Mouse (Mus musculus) neutrophil, adult 5-6 weeks (primary cell): ENCODE data around the gene Gipc1. TPM values are rescaled to one million over a fixed set of nuclear protein-coding genes. Genes with fewer than 3 reads are reported as not detected.

Experiments used
- ATAC-seq: fragments of 151-379, 151-347 bp; 2 replicates; pipeline ENCODE4 v1.8.0; 2017; ENCODE audit warnings: mild to moderate bottlenecking, moderate TSS enrichment; ENCODE audit not compliant: insufficient number of reproducible peaks, poor library complexity, low FRiP score, severe bottlenecking; ENCODE audit errors: extremely low read depth
- total RNA-seq: library from RNA; stranded (forward); fragments of 200-1000 nt; gene quantifications from 2 replicates; pipeline ENCODE4 v1.2.3, GENCODE M21; 2017

The Gipc1 gene
- total RNA-seq, 1 experiment from 2014 or later, result 7.4 TPM

DNA sequence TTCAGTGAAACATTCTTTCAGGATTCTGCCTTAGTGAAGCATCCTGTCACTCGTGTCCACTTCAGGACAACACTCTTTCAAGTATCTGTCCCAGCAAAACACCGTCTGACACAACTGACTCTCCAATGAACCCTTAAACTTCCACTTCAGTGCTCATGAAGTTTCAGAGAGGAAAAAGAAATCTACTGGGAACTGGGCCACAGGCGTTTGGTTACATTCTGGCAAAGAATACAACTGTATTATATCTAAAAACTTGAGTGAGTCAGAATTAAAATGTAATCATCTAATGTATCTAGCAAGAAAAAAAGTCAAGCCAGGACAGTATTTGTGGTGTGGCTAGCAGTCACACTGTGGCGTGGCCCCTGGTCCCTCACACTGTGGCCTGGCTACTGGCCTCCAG, 13.6 kb upstream of the Gipc1 start:
- no peak for ATAC-seq

- ATAC-seq, result no peak
Observed at GRCm38 (mm10) chr8:83639649-83640048, 12.8 kb upstream of the Gipc1 start.

DNA sequence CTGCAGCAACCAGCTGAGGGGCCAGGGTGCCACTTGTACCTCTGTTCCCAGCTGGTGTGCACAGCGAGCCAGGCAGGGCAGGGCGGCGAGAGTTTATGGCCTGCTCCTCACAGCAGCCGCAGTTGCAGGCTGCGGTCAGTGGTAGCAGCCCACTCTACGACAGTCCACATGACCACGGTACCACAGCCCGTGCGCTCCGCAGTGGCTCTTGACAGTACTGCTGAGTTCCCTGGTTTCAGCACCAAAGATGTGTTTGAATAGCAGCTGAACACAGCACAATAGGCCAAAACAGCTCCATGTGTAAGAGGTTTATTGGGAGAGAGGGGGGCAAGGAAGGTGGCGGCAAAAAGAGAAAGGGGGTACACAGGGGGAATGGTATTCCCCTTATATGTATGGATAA, 5.0 kb upstream of the Gipc1 start:
- no peak for ATAC-seq

DNA sequence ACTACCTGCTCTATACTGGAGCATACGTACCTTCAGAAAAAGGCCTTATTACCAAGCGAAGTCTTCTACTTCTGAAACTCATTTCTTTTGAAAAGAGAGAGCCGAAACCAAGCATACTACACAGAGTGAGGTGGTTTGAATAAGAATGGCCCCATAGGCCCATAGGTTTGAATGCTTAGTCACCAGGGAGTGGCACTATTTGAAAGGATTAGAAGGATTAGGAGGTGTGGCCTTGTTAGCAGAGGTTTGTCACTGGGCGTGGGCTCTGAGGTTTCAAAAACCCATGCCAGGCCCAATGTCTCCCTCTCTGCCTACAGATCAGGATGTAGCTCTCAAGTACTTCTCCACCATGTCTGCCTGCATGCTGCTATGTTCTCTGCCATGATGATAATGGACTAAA, 4.4 kb upstream of the Gipc1 start:
- ATAC-seq, result no peak

DNA sequence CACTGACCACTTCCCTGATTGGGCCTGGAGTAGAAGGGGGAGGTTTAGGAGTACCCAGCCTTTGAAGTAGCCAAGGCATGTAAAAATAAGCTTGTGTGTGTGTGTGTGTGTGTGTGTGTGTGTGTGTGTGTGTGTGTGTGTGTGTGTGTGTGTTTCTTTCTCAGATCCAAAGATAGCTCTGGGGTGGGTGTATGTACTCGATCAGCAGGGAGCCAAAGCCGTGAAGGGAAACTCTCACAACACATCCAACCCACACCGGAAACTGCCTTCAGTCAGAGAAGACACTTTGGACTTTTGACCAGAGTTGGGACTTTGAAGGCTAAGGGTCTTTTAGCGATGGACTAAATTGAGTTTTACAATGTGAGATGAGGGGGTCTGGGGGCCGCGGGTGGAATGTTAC, 2.8 kb upstream of the Gipc1 start:
- no peak for ATAC-seq

- no peak for ATAC-seq
Observed at GRCm38 (mm10) chr8:83652744-83653661, 526 bp downstream of the Gipc1 start.

DNA sequence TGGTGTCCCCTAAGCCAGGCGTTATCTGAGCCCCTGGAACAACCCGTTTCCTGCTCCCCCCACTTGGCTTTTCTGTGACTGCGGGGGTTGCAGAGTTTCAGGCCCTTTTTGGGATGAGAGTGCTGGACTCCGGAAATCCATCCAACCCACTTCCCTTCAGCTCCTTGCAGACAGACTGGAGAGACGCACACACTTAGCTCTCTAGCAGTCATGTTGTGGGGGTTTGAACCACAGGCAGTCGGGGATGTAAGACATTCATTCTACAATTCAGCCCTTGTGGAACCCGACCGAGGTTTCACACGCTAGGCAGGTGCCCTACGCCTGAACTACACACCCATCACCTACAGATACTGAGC, 1.2 kb downstream of the Gipc1 start:
- no peak for ATAC-seq

GRCm38 (mm10) chr8:83654725-83655124, 2.2 kb downstream of the Gipc1 start:
- no peak for ATAC-seq

GRCm38 (mm10) chr8:83656043-83656442, 3.6 kb downstream of the Gipc1 start:
- ATAC-seq, result no peak

GRCm38 (mm10) chr8:83656484-83657246, 4.2 kb downstream of the Gipc1 start:
- ATAC-seq, result no peak

- ATAC-seq, result no peak
Observed at GRCm38 (mm10) chr8:83660545-83660944, 8.1 kb downstream of the Gipc1 start.

DNA sequence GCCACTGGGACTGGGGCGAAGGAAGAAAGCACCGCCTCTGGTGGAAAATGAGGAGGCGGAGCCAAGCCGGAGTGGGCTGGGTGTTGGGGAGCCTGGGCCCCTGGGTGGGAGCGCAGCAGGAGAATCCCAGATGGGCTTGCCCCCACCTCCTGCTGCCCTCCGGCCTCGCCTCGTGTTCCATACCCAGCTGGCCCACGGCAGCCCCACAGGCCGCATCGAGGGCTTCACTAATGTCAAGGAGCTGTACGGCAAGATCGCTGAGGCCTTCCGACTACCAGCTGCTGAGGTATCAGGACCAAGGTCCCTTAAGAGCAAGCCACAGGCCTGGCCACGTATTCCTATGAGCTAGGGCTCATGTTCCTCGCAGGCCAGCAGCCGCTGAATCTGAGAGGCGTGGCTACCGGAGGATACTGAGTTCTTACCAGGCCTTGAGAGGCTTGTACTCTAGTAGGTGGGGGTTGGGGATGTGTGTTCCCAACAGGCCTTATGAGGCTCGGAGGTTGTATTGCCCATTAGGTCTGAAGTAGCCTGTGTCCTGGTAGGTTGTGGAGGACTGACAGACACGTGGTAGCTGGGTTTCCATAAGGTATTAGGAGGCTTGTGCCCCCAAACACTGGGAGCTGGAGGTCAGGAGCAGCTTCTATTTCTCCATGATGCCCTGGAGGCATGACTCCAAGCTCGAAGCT, 8.7 kb downstream of the Gipc1 start:
- no peak for ATAC-seq

GRCm38 (mm10) chr8:83662421-83662826, 9.9 kb downstream of the Gipc1 start:
- peak; percentile 80 for ATAC-seq

- ATAC-seq, result no peak
Observed at GRCm38 (mm10) chr8:83664096-83664495, 11.6 kb downstream of the Gipc1 start.

- no peak for ATAC-seq
Observed at GRCm38 (mm10) chr8:83664931-83665625, 12.6 kb downstream of the Gipc1 start.

DNA sequence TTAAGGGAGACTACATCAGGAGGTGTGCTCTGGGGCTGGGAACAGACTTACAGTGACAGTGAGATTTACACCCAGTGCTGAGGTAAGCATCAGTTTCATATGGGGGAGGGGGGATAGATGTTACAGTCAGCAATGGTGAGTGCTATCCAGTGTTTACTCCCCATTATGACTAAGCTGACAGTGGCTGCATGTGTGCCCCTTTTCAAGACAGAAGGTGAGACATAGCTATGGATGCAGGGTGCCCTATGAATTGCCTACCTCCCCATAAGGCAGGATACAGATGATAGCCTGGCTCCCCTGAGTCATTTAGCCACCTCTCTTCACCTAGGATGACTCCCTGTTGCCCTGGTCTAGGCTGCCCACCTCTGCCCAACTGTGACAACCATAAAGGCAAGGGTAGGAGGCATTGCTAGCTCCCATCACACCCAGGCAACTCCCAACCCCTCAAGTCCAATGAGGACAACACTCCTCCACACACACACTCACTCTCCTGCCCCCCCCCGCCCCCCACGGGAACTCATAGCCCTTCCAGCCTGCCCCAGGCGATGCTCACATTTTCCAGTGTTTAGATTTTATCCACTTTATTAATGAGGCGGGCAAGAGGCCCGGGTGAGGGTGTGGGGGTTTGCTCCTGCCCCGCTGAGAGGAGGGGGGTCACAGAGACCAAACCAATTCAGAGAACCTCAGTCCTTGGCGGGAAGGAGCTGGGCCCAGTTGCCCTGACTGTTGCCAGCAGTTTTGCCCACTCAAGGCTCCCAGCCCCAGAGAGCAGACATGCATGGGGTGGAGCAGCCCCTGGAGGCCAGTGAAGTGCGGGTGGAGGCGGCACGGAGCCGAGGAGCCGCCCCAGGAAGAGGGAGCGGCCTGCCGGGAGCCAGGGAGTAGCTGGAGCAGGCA, 13.7 kb downstream of the Gipc1 start, which contains the start of gene Ptger1:
Ptger1 (plus strand) TSS at position 710 of the 897 bp plus-strand sequence.
- no peak for ATAC-seq

GRCm38 (mm10) chr8:83666866-83667234, 14.4 kb downstream of the Gipc1 start:
- no peak for ATAC-seq

DNA sequence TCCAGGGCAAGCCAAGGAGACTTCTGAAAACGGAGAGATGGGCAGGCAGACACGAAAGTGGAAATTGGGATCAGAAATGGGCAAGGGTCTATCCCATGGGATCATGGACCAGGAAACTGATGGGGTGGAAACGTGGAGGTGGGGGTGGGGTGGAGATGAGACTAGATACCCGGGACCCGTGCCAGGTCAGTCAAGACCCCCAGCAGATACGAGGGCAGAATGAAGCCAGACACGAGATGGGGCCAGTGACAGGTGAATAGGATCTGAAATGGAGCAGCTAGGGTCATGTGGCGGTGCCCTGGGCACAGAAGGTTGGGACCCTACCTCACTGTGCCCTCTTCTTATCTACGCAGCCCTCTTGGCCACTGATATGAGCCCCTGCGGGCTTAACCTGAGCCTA, 15.0 kb downstream of the Gipc1 start:
- ATAC-seq, result no peak
